Mouse (Mus musculus): Measurements from ENCODE around the gene Mob2.

Gene Mob2

DNA sequence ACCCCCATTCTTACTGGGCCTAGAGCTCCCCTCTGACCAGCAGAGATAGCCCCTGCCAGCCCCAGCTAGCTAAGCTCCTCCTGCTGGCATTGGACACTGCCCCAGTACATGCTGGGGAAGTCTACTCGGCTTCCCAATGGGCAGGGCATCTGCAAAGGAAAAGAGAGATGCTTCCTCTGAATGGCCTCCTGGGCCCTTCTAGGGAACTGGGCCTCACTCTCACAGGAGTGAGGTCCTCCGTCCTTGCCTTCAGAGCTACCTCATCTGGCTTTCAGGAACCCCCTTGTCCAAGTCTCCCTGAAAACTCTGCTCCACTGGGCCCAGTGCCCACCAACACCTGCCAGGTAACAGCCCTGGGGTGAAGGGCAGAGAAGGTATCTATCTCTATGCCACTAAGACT lies 20.0 kb upstream of the Mob2 start:
- intact Hi-C loops (cut with DNase I) = no loop called here

DNA sequence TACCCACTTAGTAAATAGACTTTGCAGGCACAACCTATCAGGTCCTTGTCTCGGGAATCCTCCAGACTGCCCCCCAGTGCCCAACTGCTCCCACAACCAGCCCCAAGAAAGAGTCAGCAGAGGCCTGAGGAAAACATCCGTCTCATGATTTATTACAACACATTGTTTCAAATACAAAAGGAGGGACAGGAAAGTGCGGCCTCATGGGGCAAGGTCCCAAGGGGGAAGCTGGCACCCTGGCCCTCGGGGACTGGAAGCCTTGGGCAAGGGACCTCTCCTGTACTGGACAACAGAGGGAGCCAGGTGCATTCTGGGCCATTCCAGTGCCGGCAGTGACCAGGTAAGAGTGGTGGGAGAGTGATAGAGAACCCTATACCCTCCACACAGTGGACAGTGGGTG lies 18.5 kb upstream of the Mob2 start:
- intact Hi-C loops (cut with DNase I) = no loop called here

DNA sequence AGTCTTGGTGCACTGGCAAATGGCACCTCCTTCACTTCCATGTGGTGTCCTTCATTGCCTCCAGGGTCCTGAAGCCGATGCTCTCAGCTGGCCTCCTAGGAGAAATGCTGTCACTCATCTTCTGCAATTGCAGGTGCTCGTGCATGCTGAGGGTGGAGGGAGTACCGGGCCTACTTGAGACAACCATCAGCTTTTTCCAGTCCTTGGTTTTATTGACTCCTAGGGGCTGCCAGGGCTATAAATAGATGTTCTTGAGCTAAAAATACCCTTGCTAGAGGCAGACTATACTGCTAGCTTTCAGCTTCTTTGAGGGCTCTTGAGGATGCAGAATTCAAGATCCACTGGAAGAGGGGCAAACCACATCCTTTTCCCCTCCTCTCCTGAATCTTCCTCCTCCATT lies 16.3 kb upstream of the Mob2 start:
- intact Hi-C loops (cut with DNase I) = no loop called here

DNA sequence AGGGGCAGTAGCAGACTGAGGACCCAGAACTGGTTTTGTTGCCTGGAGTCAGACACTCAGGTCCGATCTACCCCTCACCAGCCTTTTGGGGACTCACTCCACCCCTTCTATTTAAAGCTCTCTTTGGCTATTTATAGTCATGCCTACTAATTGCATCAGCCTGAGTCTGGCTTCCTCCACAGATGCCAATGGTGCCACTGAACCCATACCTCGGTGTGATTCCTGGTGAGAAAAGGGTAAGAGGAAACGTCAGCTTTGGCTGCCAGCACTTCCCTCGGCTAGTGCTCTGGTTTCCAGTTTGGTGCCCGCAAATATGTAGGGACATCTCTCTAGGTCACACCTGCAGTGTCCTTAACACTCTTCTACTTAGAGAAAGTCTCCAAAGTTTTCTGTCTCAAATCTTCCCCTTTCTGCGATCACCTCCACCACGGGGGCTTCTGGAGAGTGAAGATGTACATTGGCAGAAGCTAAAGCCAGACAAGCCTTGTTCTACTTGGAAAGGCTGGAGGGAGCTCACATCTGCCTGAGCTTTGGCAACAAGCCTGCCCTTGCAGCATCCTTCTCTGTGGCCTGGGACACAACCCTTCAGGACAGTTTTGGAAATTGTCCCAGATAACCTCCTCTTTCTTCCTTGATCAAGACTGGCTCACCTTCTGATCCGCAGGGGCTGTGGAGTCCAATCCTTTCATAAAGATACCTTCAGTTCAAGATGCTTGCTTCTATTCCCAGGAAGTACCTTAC lies 13.5 kb upstream of the Mob2 start:
- intact Hi-C loops (cut with DNase I) = no loop called here

DNA sequence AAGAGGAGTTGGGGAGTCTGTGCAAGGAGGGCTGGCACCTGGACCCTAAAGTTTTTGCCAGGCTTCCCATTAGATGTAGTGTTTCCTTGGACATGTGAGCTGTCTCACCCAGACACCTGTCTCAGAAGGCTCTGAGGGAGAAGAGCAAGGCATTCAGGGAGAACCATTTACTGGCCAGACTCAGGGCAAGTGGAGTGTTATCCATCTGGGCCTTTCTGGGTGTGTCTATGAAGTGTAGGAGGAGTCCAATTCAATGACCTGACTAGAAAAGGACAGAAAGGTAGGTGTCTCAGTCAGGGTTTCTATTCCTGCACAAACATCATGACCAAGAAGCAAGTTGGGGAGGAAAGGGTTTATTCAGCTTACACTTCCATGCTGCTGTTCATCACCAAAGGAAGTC lies 10.9 kb upstream of the Mob2 start:
- intact Hi-C loops (cut with DNase I) = loop anchor here (1.0 kb wide), 1 partner anchor 26 kb away; no protein-coding TSS in a partner anchor

DNA sequence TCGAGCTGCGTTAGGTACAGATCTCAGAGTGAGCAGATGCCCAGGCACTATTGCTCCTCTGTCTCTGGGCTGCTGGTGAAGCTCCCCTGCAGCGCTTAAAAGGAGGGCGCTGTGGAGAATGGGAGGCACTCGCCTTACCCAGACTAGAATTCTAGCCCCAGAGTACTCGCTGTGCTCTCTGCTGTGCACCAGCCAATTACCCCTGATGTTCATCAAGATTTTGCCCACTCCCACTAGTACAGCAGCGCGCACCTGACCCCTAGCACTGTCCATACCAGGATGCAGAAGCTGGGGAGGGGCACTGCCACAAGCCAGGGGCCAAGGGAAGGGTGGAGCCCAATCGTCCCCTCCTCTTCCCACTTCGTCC lies 10.3 kb upstream of the Mob2 start:
- intact Hi-C loops (cut with DNase I) = loop anchor here (1.0 kb wide), 1 partner anchor 26 kb away; no protein-coding TSS in a partner anchor

DNA sequence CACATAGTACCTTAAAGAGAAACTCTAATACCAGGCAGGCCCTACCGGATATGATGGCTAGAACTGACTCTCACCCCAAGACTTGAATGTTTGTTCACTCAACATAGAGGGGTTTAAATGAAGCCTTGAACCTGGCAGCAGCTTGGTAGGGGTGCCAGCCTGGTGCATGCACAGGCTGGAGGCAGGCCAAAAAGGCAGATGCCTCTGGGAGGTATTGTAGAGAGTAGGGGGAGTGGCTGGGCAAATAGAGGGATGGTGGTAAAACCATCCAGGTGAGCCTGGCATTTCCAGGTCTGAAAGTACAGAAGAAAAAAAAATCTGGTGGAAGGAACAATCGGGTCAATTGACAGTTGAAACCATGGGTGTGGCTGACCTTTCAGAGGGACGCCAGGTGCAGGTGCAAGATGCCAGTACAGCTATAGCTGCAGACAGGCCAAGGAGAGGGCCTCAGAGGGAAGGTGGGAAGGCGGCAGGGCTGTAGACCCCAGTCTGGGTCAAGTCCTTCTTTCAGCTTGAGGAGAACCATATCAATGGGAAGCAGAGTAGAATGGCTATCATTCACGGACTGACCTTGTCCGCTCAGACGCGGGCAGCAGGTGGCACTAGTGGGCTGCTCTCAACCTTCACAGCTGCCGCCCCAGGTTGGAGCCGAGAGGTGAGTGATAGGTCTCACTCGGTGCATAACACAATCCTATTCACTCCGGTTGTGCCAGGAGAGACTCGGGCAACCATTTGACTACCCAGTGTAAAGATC lies 9.8 kb upstream of the Mob2 start:
- intact Hi-C loops (cut with DNase I) = loop anchor here (1.0 kb wide), 1 partner anchor 27 kb away; no protein-coding TSS in a partner anchor

DNA sequence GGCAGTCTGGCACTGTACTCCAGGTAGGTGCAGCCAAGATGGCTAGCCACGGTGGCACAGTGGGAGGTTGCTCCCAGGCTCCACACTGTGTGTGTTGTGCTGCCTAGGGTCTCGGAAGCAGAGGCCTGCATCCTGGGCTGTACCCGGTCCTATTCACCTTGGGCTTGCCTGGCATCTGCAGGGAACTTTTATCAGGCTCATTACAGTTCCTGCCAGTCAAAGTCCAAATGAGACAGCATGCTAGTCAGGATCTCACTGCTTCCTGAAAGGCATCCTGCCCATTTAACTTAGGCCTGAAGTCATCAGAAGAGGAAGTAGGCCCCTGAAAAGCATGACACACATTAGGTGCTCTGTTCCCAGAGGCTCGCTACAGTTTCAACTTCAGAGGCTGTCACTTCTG lies 7.6 kb upstream of the Mob2 start:
- intact Hi-C loops (cut with DNase I) = no loop called here

DNA sequence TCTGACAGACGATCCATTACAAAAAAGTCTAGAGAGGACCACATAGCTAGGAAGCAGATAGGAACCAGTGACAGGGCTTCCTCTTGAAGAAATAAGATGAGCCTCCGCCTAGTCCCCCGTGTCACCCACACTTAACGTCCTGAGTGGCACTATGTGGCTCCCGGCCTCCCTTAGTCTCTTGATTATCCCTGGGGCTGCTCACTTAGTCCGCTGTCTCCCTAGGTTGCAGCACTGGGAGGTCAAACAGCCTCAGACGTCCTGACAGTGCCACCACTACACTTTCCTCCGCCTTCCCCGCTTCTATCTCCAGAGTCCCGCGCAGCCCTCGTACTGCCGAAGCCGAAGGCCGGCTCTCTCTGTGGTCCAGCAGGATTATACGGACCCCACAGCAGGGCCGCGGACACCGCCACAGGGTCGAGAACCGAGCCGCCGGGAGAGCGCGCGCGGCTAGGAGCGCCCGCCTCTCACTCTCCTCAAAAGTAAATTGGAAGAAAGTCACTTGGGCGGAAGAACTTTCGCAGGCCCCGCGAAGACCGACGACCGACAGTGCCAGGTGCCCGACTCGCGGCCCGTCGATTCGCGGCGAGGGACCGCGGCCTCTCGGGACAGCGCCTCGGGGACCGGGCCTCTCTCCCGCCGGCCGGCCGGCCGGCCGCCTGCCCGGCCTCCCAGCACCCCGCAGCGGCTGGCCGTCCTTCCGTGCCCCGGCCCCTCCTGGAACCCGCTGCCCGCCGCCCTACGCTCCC lies 507 bp downstream of the Mob2 start:
- intact Hi-C loops (cut with DNase I) = no loop called here

DNA sequence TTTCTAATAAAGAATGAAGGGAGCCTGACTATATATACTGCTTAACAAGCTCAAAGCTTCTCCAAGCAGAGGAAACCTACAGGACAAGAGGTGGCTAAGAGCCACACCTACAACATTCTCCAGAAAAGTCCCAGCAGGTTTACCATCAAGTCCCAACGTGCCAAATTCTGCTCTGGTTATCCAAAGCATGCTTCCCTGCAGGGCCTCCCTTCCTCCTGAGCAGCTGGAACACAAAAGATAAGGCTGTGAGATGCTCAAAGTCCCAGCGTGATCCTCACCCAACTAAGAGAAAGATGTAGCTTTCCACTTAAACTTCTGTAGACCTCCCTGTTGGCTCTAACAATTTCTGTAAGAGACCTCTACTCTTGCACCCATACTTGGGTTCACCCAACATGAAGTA lies 1.8 kb downstream of the Mob2 start:
- intact Hi-C loops (cut with DNase I) = loop anchor here (5.0 kb wide), 1 partner anchor 42 kb away; no protein-coding TSS in a partner anchor

DNA sequence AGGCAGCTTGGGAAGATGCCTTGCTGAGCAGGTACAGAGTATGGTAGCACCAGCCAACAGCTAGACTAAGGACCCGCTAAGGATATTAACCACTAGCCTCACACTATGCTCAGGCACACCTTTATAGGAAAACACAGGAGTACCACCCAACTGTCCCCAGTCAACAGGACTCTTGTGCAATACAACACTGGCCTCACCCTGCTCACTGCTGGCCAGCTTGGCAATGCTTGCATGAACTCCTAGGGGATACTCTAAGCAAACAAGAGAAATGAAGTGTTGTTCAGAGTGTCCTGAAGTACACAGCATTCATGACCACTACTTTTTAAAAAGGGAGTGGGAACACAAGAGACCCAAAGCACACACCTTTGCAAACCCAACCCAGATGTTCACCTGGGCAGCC lies 3.7 kb downstream of the Mob2 start:
- intact Hi-C loops (cut with DNase I) = loop anchor here (5.0 kb wide), 1 partner anchor 40 kb away; no protein-coding TSS in a partner anchor

DNA sequence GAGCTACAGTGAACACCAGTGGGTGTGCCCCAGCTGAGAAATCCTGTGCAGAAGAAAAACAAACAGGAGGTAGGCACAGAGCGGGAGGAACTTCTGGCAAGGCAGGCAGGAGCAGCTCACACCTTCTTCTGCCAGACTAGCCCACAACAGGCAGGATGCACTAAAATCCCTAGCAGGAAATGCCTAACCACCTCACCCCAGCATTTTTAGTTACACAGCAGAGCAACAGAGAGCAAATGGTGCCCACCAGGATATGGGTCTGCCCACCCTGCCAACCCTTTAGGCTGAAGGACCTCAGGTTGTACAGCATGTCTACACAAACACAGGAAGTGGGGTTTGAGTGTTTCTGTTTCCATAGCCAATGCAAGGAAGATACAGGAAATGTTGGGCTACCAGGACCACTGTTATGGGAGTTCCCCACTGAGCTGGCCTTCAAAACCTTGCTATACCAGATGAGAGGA lies 4.2 kb downstream of the Mob2 start:
- intact Hi-C loops (cut with DNase I) = loop anchor here (5.0 kb wide), 1 partner anchor 39 kb away; no protein-coding TSS in a partner anchor

DNA sequence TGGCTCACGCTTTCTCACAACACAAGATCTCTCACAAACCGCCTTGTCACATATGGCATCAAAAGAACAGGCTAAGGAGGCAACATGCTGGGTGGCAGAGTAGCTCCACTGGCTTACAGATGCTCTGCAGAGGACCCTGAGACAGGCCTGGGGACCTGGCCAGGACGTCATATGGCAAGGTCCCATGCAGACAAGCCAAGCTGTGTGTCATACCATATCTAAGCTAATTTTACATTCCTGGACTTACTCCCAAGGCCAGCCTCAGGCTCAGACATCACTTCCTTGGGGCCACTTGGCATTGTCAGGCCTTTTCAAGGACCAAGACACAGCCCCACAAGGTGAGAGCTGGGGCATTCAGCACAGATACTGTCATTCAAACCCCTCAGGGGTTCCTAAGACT lies 5.4 kb downstream of the Mob2 start:
- intact Hi-C loops (cut with DNase I) = loop anchor here (5.0 kb wide), 1 partner anchor 38 kb away; no protein-coding TSS in a partner anchor

DNA sequence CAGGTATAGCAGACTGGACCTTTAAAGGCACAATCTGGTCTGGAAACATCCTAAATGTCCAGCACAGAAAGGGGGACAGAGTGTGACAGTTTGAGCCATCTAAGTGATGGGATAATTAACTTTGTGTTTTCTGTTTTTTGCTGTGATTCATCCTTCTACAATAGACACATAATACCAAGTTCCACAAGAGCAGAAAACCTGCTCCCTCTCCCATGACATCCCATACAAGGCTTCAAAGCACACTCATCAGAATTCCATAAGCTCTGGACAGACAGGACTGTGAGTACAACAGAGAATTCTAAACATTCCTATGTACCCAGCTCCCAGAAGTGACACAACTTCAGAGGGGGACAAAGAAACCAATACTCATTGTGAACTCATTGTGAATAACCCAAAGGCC lies 10.3 kb downstream of the Mob2 start:
- intact Hi-C loops (cut with DNase I) = no loop called here

DNA sequence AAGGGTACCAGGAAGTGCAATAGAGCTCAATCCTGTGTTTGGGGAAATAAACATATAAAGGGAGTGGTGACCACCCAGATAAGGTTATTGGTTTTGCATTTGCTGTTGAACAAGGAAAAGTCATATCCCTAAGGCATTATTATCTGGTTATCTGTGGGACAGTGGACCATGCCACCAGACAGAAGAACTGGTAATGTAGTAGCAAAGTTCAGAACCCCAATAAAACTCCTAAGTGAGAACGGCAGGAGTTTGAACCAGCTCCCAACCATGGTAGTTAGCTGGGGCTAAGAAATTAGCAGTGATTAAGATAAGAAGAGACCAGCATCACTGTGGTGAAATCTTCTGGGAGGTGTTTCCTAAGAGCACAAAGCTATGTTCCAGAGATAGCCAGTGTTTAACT lies 14.9 kb downstream of the Mob2 start:
- intact Hi-C loops (cut with DNase I) = no loop called here

DNA sequence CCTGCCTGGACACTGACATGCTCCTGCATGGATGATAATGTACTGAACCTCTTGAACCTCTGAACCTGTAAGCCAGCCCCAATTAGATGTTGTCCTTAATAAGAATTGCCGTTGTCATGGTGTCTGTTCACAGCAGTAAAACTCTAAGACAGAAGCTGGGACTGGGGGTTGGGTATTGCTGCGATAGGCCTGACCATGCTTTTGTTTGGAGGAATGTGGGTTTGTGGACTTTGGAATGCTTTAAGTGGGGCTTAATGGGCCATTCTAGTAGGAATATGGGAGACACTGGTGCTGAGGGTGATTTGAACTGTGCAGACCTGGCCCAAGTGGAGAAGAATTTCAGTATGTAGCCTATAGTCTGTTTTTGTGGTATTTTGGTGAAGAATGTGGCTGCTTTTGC lies 15.5 kb downstream of the Mob2 start:
- intact Hi-C loops (cut with DNase I) = no loop called here

DNA sequence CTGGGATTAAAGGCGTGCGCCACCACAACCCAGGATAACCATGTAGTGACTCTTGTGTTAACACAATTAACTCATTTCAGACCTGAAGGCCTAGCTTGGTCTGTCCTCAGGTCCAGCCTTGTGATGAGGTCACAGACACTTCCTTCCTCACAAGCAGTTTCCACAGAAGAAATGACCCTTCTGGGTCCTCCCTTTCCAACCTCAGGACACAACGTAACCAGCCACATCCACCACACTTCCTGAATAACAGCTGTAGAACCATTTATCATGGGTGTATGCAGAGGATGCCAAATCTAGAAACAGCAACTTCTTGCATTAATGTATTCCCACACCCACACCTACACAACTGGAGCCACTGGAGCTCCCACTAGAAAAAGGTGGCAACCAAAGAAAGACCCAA lies 20.1 kb downstream of the Mob2 start:
- intact Hi-C loops (cut with DNase I) = no loop called here

DNA sequence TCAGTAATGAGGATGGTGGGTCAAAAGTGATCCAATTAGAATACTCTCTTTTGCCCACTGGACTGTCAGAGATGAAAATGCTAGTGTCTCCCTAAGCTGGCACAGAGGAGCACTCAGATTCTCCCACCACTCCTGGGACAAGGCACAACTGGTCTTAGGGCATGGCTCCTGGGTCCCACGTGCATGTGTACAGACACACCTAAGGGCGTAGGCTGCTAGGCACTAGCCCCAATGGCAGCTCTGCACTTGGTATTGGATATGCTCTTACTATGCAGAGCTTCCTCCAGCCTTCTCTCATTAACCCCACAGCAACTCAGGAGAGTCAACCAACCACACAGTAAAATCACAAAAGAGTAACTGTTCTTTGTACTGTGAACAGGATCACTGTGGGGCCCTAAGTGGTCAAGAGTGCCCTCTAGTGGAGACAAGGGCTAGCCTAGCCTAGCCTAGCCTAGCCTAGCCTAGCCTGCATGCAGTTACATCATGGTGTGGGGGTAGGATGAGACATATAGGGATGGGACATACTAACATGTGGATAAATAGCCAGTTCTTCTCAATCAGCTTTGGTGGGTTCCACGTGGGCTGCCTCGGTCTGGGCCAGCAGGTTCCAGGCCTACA lies 23.2 kb downstream of the Mob2 start:
- intact Hi-C loops (cut with DNase I) = no loop called here

DNA sequence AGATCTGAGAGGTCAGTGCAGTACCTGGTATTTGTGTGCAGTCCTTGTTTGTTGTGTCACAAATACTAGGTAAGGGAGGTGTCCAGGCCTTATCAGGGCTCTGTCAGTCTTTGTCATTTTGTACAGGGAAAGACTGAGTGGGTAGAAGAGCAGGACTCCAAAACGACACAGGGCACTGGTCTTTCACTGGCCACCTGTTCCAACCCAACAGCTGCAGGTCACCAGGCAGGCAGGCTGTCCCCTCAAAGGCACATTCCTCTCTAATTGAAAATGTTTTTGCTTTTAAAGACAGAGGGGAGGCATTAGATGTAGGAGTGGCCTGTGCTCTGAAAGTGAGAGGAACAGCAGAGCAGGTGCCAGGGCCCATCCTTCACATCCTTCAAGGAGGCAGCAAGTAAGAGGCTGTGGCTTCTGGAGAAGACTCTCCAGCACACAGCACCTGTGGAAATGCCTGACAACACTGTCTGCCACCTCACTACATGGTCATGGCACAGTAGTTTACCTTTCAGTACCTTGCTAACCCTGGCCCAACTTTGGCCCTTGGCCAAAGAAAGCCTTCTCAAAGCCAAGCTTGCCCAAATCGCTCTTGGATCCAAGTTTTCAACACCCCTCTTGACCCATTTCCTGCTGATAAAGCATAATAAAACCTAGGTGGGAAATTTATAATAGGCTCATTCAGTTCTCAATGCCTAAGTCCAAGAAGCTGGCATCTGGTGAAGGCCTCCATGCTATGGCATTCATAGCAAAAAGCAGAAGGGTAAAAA lies 25.6 kb downstream of the Mob2 start:
- intact Hi-C loops (cut with DNase I) = no loop called here

DNA sequence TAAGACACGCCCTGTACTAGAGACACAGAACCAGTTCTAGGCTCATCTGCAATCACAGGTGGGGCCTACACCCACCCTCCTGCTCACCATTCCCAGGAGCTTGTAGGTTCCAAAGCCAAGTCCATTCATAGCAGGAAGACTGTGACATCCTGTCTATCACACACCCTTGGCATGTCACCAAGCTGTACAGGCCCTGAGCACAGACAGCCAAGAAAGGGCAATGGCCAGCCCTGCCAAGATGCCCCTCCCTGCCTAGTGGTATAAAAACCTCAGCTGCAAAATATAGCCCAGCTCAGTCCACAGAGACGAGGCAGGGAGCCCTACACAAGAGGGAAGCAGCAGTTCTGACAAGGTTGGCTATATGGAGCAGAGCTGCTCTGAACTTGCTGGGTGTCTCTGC lies 26.7 kb downstream of the Mob2 start:
- intact Hi-C loops (cut with DNase I) = no loop called here

DNA sequence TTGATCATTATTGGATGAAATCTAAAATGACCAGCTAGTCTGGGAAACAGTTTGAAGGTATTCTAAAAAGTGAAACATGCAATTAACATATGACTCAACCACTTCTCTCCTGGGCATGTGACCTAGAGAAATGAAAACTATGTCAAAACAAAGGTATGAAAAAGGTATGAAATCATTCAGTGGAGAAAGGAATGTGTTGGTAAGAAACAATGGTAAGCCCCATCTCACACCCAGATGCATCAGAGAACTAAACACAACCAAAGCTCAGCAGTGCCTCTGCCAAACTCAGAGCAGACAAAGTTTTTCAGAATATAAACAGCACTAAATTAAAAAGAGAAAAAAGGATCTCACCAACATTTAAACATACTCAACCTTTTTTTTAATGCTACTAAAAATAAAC lies 30.8 kb downstream of the Mob2 start:
- intact Hi-C loops (cut with DNase I) = no loop called here

All from adrenal gland (tissue).